Mouse (Mus musculus) stomach, embryonic 14.5 days (tissue): ENCODE data around the gene Gin1. TPM values are rescaled to one million over a fixed set of nuclear protein-coding genes. Genes with fewer than 3 reads are reported as not detected.

ENCODE experiments used
- ATAC-seq: fragments of 200-750 bp; cut with Nextera tagmentation; 2 replicates; pipeline ENCODE4 v1.8.0; 2017; ENCODE audit warnings: low read depth, moderate TSS enrichment; ENCODE audit not compliant: insufficient number of reproducible peaks, insufficient read depth, low FRiP score
- H3K27ac ChIP-seq: fragments of 300-500 bp; sonication (generic); 2 replicates; pipeline ENCODE4 v1.5.1; 2014; ENCODE audit warnings: mild to moderate bottlenecking, low read length, moderate library complexity, mixed read lengths
- H3K27me3 ChIP-seq: fragments of 300-500 bp; sonication (generic); 2 replicates; pipeline ENCODE4 v1.6.1; 2014; ENCODE audit warnings: low read length, control low read depth, mixed read lengths; ENCODE audit not compliant: control insufficient read depth, insufficient read depth
- H3K36me3 ChIP-seq: fragments of 300-500 bp; sonication (generic); 2 replicates; pipeline ENCODE4 v1.6.1; 2014; ENCODE audit warnings: mild to moderate bottlenecking, control low read depth, low read length, moderate library complexity, mixed read lengths; ENCODE audit not compliant: control insufficient read depth, insufficient read depth
- H3K4me1 ChIP-seq: fragments of 300-500 bp; sonication (generic); 2 replicates; pipeline ENCODE4 v1.6.1; 2014; ENCODE audit warnings: low read length, control low read depth, mixed read lengths; ENCODE audit not compliant: control insufficient read depth, insufficient read depth
- H3K4me2 ChIP-seq: fragments of 300-500 bp; sonication (generic); replicated peaks from 2 replicates; pipeline ENCODE4 v1.6.1; 2014; ENCODE audit warnings: low read depth, low read length, control low read depth
- H3K4me3 ChIP-seq: fragments of 300-500 bp; sonication (generic); 2 replicates; pipeline ENCODE4 v1.5.1; 2014; ENCODE audit warnings: low read depth, low read length, control low read depth
- H3K9ac ChIP-seq: fragments of 300-500 bp; sonication (generic); replicated peaks from 2 replicates; pipeline ENCODE4 v1.6.1; 2014; ENCODE audit warnings: low read depth, mild to moderate bottlenecking, control low read depth, low read length, moderate library complexity, mixed read lengths
- H3K9me3 ChIP-seq: fragments of 300-500 bp; sonication (generic); 2 replicates; pipeline ENCODE4 v1.6.1; 2016; ENCODE audit warnings: low read depth, low read length, control low read depth; ENCODE audit not compliant: control insufficient read depth
- WGBS: fragments of 180-500 bp; shearing (Covaris S2); extraction: QIAGEN DNeasy Blood & Tissue Kit; methylation state at CpG from one replicate; pipeline ENCODE4 v1.1.7; 2014; 5-methylcytosine and 5-hydroxymethylcytosine counted together
- polyA plus RNA-seq: library from polyadenylated mRNA; unstranded; fragments of >200 nt; fragmentation: Nextera tagmentation; extraction: Ambion mirVana; gene quantifications from 2 replicates; pipeline ENCODE4 v1.2.1, GENCODE M21; 2014

Gene Gin1
- polyA plus RNA-seq, 1 experiment from 2014 or later, result 16.4 TPM

DNA sequence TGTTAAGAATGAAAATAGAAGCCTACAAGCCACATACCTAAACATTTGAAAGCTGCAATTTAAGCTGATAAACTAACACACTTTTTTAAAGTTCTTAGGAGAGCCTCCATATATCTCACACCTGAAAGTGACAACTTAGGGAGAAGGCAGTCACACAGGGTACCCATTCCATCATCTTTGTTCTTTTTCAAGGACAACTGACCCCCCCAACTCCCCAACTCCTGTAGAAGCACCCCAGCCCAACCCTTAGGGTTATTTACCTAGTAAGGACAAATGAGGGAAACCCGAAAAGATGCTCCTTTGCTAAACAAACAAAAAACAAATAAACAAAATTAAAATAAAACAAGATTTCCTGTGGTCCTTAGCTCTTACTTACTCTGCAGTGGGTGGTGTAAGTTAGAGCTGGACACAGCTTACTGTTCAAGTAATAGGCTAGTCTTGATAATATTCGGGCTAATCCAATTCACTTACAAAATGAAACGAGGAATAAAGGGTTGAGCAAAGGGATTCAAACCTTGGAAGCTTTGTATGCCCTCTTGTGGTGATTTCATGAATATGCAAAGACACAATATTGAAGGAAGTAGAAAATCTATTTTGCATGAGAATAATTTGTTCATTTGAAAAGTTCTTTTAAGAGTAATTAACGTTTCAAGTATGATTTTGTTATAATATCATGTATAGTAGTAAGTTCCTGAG lies 32.4 kb downstream of the Gin1 start:
- Histone ChIP-seq H3K27ac (no peak overlapping the region), H3K9me3 (no peaks in the 10 kb centered on the region), H3K4me2 (no peak overlapping the region), H3K36me3 (no peaks in the 10 kb centered on the region), H3K4me3 (no peak overlapping the region), H3K4me1 (no peaks in the 10 kb centered on the region), H3K9ac (no peak overlapping the region), H3K27me3 (no peaks in the 10 kb centered on the region)
- no peak for ATAC-seq
- WGBS, result 48% methylated on average over 4 of the region's 4 CpGs

DNA sequence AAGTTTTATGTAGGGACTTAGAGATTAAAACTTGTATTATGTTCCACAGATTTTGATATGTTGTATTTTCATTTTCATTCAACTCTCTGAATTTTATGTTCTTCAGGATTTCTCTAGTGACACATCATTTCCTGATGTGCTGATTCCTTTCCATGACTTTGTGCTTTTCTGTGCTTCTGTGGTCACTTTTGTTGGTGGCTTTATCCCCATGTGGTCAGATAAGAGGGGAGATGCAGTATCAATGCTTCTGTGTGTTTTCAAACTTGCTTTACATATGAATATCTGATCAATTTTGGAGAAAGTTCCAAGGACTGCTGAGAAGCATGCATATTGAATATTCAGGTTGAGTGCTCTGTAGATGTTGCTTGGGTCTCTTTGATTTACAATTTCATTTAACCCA lies 34.5 kb downstream of the Gin1 start:
- H3K9ac ChIP-seq, result no peak overlapping the region
- H3K4me1 ChIP-seq, result no peaks in the 10 kb centered on the region
- no peak overlapping the region for H3K27ac ChIP-seq
- no peaks in the 10 kb centered on the region for H3K36me3 ChIP-seq
- H3K4me2 ChIP-seq, result no peak overlapping the region
- H3K27me3 ChIP-seq, result no peaks in the 10 kb centered on the region
- no peak for ATAC-seq
- no peak overlapping the region for H3K4me3 ChIP-seq
- H3K9me3 ChIP-seq, result no peaks in the 10 kb centered on the region

DNA sequence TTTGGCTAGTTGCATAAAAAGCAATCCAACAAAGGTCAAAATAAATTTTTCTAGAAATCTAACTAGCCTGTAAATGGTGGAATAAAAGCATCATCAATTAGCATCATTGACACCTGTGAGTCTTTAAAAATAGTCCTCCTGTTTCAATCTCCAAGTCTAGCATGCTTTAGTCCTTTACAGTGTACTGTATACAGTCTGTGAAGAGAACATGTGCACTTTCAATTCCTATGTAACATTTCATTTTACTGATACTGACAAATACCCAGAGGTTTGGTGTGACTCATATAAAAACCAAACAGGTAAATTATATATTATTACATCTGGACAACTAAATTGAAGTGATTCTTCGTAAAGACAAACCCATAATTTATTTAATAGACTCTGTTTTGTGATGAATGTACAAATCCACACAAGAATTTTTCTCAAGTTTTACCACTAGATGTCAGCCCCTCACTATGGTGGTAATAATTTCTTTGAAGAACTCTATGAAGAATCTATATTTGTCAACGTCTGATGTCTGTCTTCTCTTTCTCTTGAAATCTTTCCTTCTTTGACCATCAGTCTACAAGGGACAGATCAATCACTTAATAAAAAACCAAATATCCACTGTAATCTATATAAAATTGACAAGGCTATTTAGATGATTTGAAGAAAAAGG lies 39.4 kb downstream of the Gin1 start:
- 28% methylated on average over 2 of the region's 2 CpGs for WGBS
- H3K27ac ChIP-seq, result no peak overlapping the region
- no peak for ATAC-seq
- no peaks in the 10 kb centered on the region for H3K36me3 ChIP-seq
- no peak overlapping the region for H3K4me2 ChIP-seq
- no peaks in the 10 kb centered on the region for H3K9me3 ChIP-seq
- no peaks in the 10 kb centered on the region for H3K4me1 ChIP-seq
- H3K27me3 ChIP-seq, result no peaks in the 10 kb centered on the region
- no peak overlapping the region for H3K9ac ChIP-seq
- H3K4me3 ChIP-seq, result no peak overlapping the region

DNA sequence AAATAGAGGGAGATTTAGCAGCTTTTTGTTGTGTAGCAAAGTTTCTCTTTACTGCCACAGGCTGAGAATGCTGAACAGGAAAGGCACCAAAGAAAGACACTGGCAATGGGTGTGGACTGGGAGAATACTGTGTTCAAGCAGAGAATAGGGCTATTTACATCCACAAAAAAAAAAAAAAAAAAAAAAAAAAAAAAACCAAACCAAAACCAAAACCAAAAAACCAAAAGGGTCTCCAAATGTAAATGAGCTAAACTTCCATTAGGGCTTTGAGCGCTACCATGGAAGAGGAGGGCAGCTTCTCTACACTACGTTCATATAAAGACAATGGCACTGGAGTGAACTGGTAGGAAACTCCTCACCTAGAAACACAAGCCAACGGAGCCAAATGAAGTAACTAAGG lies 51.3 kb downstream of the Gin1 start:
- Histone ChIP-seq H3K27me3 (no peaks in the 10 kb centered on the region), H3K4me1 (no peaks in the 10 kb centered on the region), H3K9me3 (no peaks in the 10 kb centered on the region), H3K4me3 (no peak overlapping the region), H3K4me2 (no peak overlapping the region), H3K36me3 (no peaks in the 10 kb centered on the region; the same call in 1 of the 2 replicates), H3K9ac (no peak overlapping the region), H3K27ac (no peak overlapping the region)
- ATAC-seq, result no peak
- 88% methylated on average over 3 of the region's 3 CpGs for WGBS

DNA sequence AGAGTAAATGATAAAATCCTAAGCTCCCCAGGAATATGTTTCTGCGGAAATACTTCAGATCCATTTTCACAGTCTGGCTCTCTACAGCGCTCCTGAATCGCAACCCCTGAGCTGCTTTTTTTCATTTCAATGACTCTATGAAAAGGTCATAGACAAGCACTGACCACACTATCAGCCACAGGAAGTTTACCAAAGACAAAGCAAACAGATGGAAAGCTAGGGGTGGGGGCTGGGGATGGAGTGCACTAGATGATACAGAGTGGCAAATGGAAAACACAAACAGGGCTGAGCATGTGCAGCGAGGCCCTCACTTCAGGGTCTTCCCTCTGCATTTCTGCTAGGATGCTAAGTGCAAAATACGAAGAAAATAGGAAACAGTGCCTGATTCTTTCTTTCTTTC lies 52.2 kb downstream of the Gin1 start:
- Histone ChIP-seq H3K36me3 (no peaks in the 10 kb centered on the region; the same call in 1 of the 2 replicates), H3K27me3 (no peaks in the 10 kb centered on the region), H3K9ac (no peak overlapping the region), H3K27ac (no peak overlapping the region), H3K4me3 (no peak overlapping the region), H3K4me1 (no peaks in the 10 kb centered on the region), H3K9me3 (no peaks in the 10 kb centered on the region), H3K4me2 (no peak overlapping the region)
- 65% methylated on average over 5 of the region's 5 CpGs for WGBS
- ATAC-seq, result no peak

DNA sequence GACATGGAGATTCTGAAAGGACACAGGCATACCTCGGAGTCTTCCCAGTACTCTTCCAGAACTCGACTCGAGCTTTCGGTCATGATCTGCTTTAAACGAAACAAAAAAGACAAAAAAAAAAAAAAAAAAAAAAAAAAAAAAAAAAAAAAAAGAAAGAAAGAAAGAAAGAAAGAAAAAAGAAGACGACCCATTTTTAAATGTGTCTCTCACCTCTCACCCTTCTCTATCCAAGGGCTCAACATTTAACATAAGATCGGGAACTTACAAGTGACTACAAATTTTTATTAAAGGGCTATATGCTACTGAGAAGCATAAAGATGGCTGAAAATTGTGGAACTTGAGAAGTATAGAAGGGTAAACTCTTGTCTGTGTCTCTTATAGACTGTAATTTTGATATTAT lies 52.9 kb downstream of the Gin1 start:
- H3K9me3 ChIP-seq, result no peaks in the 10 kb centered on the region
- no peak for ATAC-seq
- H3K4me1 ChIP-seq, result no peaks in the 10 kb centered on the region
- no peak overlapping the region for H3K4me3 ChIP-seq
- no peak overlapping the region for H3K27ac ChIP-seq
- WGBS, result 93% methylated on average over 7 of the region's 7 CpGs
- no peak overlapping the region for H3K9ac ChIP-seq
- no peak overlapping the region for H3K4me2 ChIP-seq
- no peaks in the 10 kb centered on the region for H3K27me3 ChIP-seq
- H3K36me3 ChIP-seq, result no peaks in the 10 kb centered on the region; the same call in 1 of the 2 replicates

DNA sequence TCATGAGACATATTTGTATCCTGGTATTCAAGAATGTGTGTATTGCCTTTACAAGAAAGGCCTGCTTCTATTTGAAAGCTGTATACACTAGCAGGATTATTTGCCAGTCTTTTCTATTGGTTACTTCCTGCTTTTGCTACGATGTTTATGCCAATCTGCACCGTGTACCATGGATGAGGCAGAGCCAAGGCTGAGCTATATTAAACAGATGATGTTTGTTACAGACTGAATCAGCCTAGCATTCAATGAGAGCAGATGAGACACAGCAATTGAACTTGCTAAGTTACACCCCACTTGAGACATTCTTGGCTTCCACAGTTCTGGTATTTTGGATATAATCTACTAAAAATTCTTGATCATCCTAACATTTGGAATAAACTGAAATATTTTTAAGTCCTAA lies 57.6 kb downstream of the Gin1 start:
- Histone ChIP-seq H3K9ac (no peak overlapping the region), H3K4me2 (no peak overlapping the region), H3K36me3 (no peaks in the 10 kb centered on the region; the same call in 1 of the 2 replicates), H3K9me3 (no peaks in the 10 kb centered on the region), H3K4me3 (no peak overlapping the region), H3K4me1 (no peaks in the 10 kb centered on the region), H3K27me3 (no peaks in the 10 kb centered on the region), H3K27ac (no peak overlapping the region)
- 44% methylated on average over 2 of the region's 2 CpGs for WGBS
- ATAC-seq, result no peak

DNA sequence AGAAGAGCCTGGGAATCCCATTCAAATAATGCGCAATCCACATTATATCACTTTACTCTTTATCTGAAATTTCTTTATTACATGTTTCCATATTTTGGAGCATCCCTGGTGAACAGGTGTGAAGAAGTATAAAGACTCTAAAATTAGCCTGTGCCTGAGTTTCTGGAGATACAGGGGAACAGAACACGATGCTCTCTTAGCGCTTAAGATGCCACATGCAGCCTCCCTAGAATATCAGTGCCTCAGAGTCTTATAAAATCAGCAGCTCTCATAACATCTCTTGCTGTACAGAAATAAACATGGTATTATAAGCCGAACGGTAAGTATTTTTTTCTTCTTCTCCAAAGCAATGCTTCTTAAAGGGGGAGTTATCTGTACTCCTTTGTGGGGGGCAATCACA lies 58.1 kb downstream of the Gin1 start:
- Histone ChIP-seq H3K4me1 (no peaks in the 10 kb centered on the region), H3K9ac (no peak overlapping the region)
- no peak for ATAC-seq

More for the DNA sequence above, 58.1 kb downstream of the Gin1 start:
- Histone ChIP-seq H3K27ac (no peak overlapping the region), H3K27me3 (no peaks in the 10 kb centered on the region), H3K36me3 (no peaks in the 10 kb centered on the region; the same call in 1 of the 2 replicates), H3K9me3 (no peaks in the 10 kb centered on the region), H3K4me2 (no peak overlapping the region), H3K4me3 (no peak overlapping the region)
- 91% methylated on average over 5 of the region's 5 CpGs for WGBS
